ENCODE assay signal across 1 mouse cellular context in the genomic region with DNA sequence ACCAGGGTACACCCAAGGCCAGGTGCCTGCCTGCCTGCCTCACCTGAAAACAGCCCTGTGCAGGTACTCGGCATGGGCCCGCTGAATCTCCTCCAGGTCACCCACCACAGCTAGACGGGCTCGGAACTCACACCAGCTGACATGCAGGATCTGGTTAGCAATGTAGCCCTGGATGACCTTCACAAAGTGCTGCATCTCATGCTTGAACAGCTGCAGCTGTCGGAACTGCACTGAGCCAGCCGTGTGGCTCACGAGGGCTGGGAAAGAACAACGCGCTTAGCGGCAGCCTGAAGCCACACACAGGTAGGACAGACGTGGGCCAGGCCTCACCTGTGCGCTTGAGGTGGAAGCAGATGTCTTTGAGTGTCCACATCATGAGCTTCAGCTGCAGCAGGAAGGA.
TF ChIP-seq lines count a peak whose summit lies in the region.

No protein-coding gene starts in this region.

TF ChIP-seq in MEL, 35 proteins besides CTCF, POLR2A, EP300 and RAD21:
- TF ChIP-seq HCFC1 (IDR thresholded peaks at IDR 0.05; ENCODE audit: low read depth, low read length) (no peak), USF2 (IDR thresholded peaks at IDR 0.05; ENCODE audit: borderline replicate concordance in 1 of 2, insufficient read depth in 1 of 2, low read depth in 1 of 2, low read length in 2 of 2) (no peak), POLR2AphosphoS5 (IDR thresholded peaks at IDR 0.05; ENCODE audit: borderline replicate concordance, low read depth, low read length) (0 out of 2 replicates have a peak, but pooled peaks have one; percentile 8), E2F4 (IDR thresholded peaks at IDR 0.05; ENCODE audit: borderline replicate concordance, low read depth, low read length) (no peak)
